Mouse (Mus musculus): Measurements from ENCODE around the gene Hoxa7.

The Hoxa7 gene

GRCm38 (mm10) chr6:52200751-52201250 is 20.9 kb downstream of the Hoxa7 start:
- DNase-seq (ENCODE audit: extremely low spot score, low read depth, low spot score) = no peak

- DNase-seq (ENCODE audit: extremely low spot score, low read depth, low spot score) = no peak
Observed at GRCm38 (mm10) chr6:52200073-52200750, 21.4 kb downstream of the Hoxa7 start.

- no peak for DNase-seq (ENCODE audit: extremely low spot score, low read depth, low spot score)
Observed at GRCm38 (mm10) chr6:52197271-52197670, 24.4 kb downstream of the Hoxa7 start.

- DNase-seq (ENCODE audit: extremely low spot score, low read depth, low spot score) = no peak
Observed at GRCm38 (mm10) chr6:52196811-52197210, 24.8 kb downstream of the Hoxa7 start.

- no peak for DNase-seq (ENCODE audit: extremely low spot score, low read depth, low spot score)
Observed at GRCm38 (mm10) chr6:52194690-52195089, 27.0 kb downstream of the Hoxa7 start.

GRCm38 (mm10) chr6:52191860-52192550 is 29.6 kb downstream of the Hoxa7 start:
- no peak for DNase-seq (ENCODE audit: extremely low spot score, low read depth, low spot score)

GRCm38 (mm10) chr6:52190906-52191810 is 30.5 kb downstream of the Hoxa7 start, which contains the start of gene Hoxa4:
Hoxa4 (minus strand) TSS chr6:52191753.
- DNase-seq (ENCODE audit: extremely low spot score, low read depth, low spot score) = no peak

- no peak for DNase-seq (ENCODE audit: extremely low spot score, low read depth, low spot score)
Observed at GRCm38 (mm10) chr6:52190410-52190809, 31.2 kb downstream of the Hoxa7 start.

- no peak for DNase-seq (ENCODE audit: extremely low spot score, low read depth, low spot score)
Observed at GRCm38 (mm10) chr6:52189909-52190308, 31.7 kb downstream of the Hoxa7 start.

GRCm38 (mm10) chr6:52189172-52189591 is 32.5 kb downstream of the Hoxa7 start:
- no peak for DNase-seq (ENCODE audit: extremely low spot score, low read depth, low spot score)

GRCm38 (mm10) chr6:52186500-52186899 is 35.2 kb downstream of the Hoxa7 start:
- no peak for DNase-seq (ENCODE audit: extremely low spot score, low read depth, low spot score)

- no peak for DNase-seq (ENCODE audit: extremely low spot score, low read depth, low spot score)
Observed at GRCm38 (mm10) chr6:52185834-52186233, 35.8 kb downstream of the Hoxa7 start.

- no peak for DNase-seq (ENCODE audit: extremely low spot score, low read depth, low spot score)
Observed at GRCm38 (mm10) chr6:52185222-52185621, 36.4 kb downstream of the Hoxa7 start.

GRCm38 (mm10) chr6:52184668-52185067 is 37.0 kb downstream of the Hoxa7 start:
- DNase-seq (ENCODE audit: extremely low spot score, low read depth, low spot score) = no peak

GRCm38 (mm10) chr6:52183311-52184080 is 38.2 kb downstream of the Hoxa7 start:
- DNase-seq (ENCODE audit: extremely low spot score, low read depth, low spot score) = no peak

GRCm38 (mm10) chr6:52182793-52183192 is 38.9 kb downstream of the Hoxa7 start:
- DNase-seq (ENCODE audit: extremely low spot score, low read depth, low spot score) = no peak

GRCm38 (mm10) chr6:52182030-52182429 is 39.6 kb downstream of the Hoxa7 start:
- no peak for DNase-seq (ENCODE audit: extremely low spot score, low read depth, low spot score)

- DNase-seq (ENCODE audit: extremely low spot score, low read depth, low spot score) = no peak
Observed at GRCm38 (mm10) chr6:52180726-52181125, 40.9 kb downstream of the Hoxa7 start.

GRCm38 (mm10) chr6:52180213-52180710 is 41.4 kb downstream of the Hoxa7 start:
- no peak for DNase-seq (ENCODE audit: extremely low spot score, low read depth, low spot score)

- no peak for DNase-seq (ENCODE audit: extremely low spot score, low read depth, low spot score)
Observed at GRCm38 (mm10) chr6:52179690-52180089, 42.0 kb downstream of the Hoxa7 start.
